Mouse (Mus musculus) liver, embryonic 14.5 days (tissue): Measurements from ENCODE around the gene 5730480H06Rik.

Experiments used
- CTCF ChIP-seq: IDR thresholded peaks from 2 replicates; pipeline ENCODE4 v1.5.1; 2016; ENCODE audit warnings: antibody characterized with exemption, low read depth, control low read depth
- EP300 ChIP-seq: IDR thresholded peaks from 2 replicates; pipeline ENCODE4 v1.6.1; 2016; ENCODE audit warnings: antibody characterized with exemption, low read depth

GRCm38 (mm10) chr5:48371890-48372766 lies 44.4 kb downstream of the 5730480H06Rik start:
- TF ChIP-seq EP300 (no peak), CTCF (no peak)
